Mouse (Mus musculus) right cerebral cortex, postnatal 36 days (tissue): ENCODE data around the gene Ncl.

Experiments used
- DNase-seq, 2 experiments: peaks; one replicate each; pipeline ENCODE4 v3.0.0; 2022; ENCODE audit warnings: low spot score in 2 of 2, mixed read lengths in 1 of 2

Ncl gene

GRCm38 (mm10) chr1:86358906-86359797, at the start of gene Ncl:
Ncl (minus strand) TSS chr1:86359400.
- DNase-seq: peak; percentile 98 to 99

GRCm38 (mm10) chr1:86408515-86408914, 49.3 kb upstream of the Ncl start:
- DNase-seq: no peak

GRCm38 (mm10) chr1:86406914-86407313, 47.7 kb upstream of the Ncl start:
- DNase-seq: no peak

GRCm38 (mm10) chr1:86406313-86406712, 47.1 kb upstream of the Ncl start:
- no peak for DNase-seq

- no peak for DNase-seq
Observed at GRCm38 (mm10) chr1:86404834-86405233, 45.6 kb upstream of the Ncl start.

- no peak for DNase-seq
Observed at GRCm38 (mm10) chr1:86400096-86400754, 41.0 kb upstream of the Ncl start.

- DNase-seq: no peak
Observed at GRCm38 (mm10) chr1:86399322-86399721, 40.1 kb upstream of the Ncl start.

- DNase-seq: no peak
Observed at GRCm38 (mm10) chr1:86398222-86398621, 39.0 kb upstream of the Ncl start.

GRCm38 (mm10) chr1:86397621-86398020, 38.4 kb upstream of the Ncl start:
- no peak for DNase-seq

- no peak for DNase-seq
Observed at GRCm38 (mm10) chr1:86395897-86396296, 36.7 kb upstream of the Ncl start.

- DNase-seq: no peak
Observed at GRCm38 (mm10) chr1:86394246-86394645, 35.0 kb upstream of the Ncl start.

GRCm38 (mm10) chr1:86393219-86393618, 34.0 kb upstream of the Ncl start:
- no peak for DNase-seq

GRCm38 (mm10) chr1:86391425-86391824, 32.2 kb upstream of the Ncl start:
- DNase-seq: no peak

- peak; percentile 31 to 38 for DNase-seq
Observed at GRCm38 (mm10) chr1:86389230-86389629, 30.0 kb upstream of the Ncl start.

- peak in 1 of 2 experiments; percentile 16 for DNase-seq
Observed at GRCm38 (mm10) chr1:86381027-86381426, 21.8 kb upstream of the Ncl start.

- peak in 1 of 2 experiments; percentile 23 for DNase-seq
Observed at GRCm38 (mm10) chr1:86379161-86379569, 20.0 kb upstream of the Ncl start.

- no peak for DNase-seq
Observed at GRCm38 (mm10) chr1:86378662-86379061, 19.5 kb upstream of the Ncl start.

- no peak for DNase-seq
Observed at GRCm38 (mm10) chr1:86376354-86376753, 17.2 kb upstream of the Ncl start.

GRCm38 (mm10) chr1:86371997-86372396, 12.8 kb upstream of the Ncl start:
- peak in 1 of 2 experiments; percentile 31 for DNase-seq

GRCm38 (mm10) chr1:86368086-86368485, 8.9 kb upstream of the Ncl start:
- DNase-seq: no peak

- no peak for DNase-seq
Observed at GRCm38 (mm10) chr1:86363671-86364070, 4.5 kb upstream of the Ncl start.

- DNase-seq: no peak
Observed at GRCm38 (mm10) chr1:86361852-86362615, 2.8 kb upstream of the Ncl start.
